Mouse (Mus musculus): ENCODE measurements around the gene Rhot2.

DNA sequence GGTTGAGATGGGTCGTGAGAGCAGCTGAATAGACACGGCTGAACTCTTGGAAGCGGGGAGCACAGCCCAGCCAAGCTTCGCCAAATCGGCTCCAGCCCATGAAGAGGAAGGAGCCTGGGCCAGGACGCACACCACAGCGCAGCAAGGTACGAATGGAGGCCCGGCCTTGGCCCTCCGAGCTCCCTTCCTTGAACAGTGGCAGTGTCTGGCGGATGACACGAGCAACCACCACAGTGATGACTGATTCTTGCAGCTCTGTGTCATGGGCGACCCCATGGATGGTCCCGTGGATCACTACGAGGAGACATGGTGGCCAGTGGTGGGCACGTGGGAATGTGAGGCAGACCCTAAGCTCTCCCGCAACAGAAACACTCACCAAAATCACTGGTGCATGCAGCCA lies 49.7 kb downstream of the Rhot2 start:
- TF ChIP-seq MYOD1 (IDR thresholded peaks at IDR 0.05; ENCODE audit: control insufficient read depth in 1 of 3, insufficient read length in 2 of 3, low read depth in 2 of 3) (no peak), POLR2A (IDR thresholded peaks at IDR 0.05; ENCODE audit: insufficient read length, low read depth) (no peak), USF1 (IDR thresholded peaks at IDR 0.05; ENCODE audit: low read depth) (no peak), MAX (IDR thresholded peaks at IDR 0.05; ENCODE audit: low read depth) (no peak), REST (IDR thresholded peaks at IDR 0.05; ENCODE audit: insufficient read depth, insufficient read length) (no peak), POLR2AphosphoS2 (IDR thresholded peaks at IDR 0.05; ENCODE audit: insufficient read length, low read depth) (no peak), TCF12 (IDR thresholded peaks at IDR 0.05; ENCODE audit: insufficient read depth, poor library complexity, severe bottlenecking) (no peak), E2F4 (IDR thresholded peaks at IDR 0.05; ENCODE audit: insufficient read depth) (no peak), CEBPB (IDR thresholded peaks at IDR 0.05; ENCODE audit: insufficient read depth, poor library complexity, severe bottlenecking) (no peak), SRF (IDR thresholded peaks at IDR 0.05; ENCODE audit: control insufficient read depth, insufficient read length, low read depth) (no peak)
